Mouse (Mus musculus) liver, adult 2 months (tissue): ENCODE measurements around the gene Arhgdig.

Experiments used
- CTCF ChIP-seq: fragments of 200-500 bp; IDR thresholded peaks from 2 replicates; pipeline ENCODE4 v1.5.1; 2011; ENCODE audit warnings: low read depth, low read length, control low read depth
- POLR2A ChIP-seq: fragments of 200-500 bp; IDR thresholded peaks from 2 replicates; pipeline ENCODE4 v1.6.1; 2011; ENCODE audit warnings: low read length, control low read depth; ENCODE audit not compliant: insufficient read depth; ENCODE audit errors: extremely low read depth

DNA sequence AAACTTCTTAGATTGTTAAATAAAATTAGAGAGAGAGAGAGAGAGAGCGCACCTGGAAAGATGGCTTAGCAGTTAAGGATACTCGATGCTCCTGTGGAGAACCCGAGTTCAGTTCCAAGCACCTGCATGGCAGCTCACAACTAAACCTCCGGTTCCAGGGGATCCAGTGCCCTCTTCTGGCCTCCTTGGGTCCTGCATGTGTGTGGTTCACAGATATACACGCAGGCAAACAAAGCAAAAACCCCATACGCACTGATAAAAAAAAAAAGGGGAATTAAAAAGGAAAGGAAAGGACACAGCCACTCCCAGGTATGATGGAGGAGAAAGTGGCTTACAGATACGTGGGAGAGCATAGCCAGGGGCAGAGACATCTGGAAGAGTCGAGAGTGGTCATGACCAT is 25.3 kb upstream of the Arhgdig start:
- TF ChIP-seq CTCF: peak; percentile 63
- TF ChIP-seq POLR2A: no peak
